Mouse (Mus musculus): ENCODE data around the gene Klk1b9. TPM values are rescaled to one million over a fixed set of nuclear protein-coding genes. Genes with fewer than 3 reads are reported as not detected.
"Not testable (repeated sequence)": the region's sequence is repeated elsewhere in the genome, so short reads cannot be mapped to it uniquely, and the experiment has no call there.

The Klk1b9 gene
- total RNA-seq (2015; ENCODE audit: low replicate concordance) (not detected in 2 replicates), total RNA-seq (2017; ENCODE audit: low replicate concordance) (not detected in 2 replicates)

DNA sequence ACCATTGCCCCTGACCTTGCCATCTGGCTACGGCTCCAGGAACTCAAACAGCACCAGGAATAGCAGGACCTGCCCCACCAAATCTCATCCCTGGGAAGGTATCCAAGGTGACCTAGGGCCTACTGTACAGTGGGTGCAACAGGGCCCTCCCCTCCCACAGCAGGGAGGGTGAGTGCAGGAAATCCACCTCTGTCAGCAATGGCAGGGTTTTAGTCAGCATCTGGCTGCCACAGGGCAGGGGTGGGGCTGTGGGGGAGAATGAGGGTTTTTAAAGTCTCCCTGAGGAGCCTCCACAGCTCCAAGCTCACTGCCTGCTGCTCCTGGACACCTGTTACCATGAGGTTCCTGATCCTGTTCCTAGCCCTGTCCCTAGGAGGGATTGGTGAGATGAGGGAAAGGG lies at the start of gene Klk1b9:
Klk1b9 (plus strand) TSS at position 301 of the 400 bp plus-strand sequence.
- ATAC-seq (replicated peaks; ENCODE audit: low FRiP score, poor library complexity, severe bottlenecking): not testable (repeated sequence)

DNA sequence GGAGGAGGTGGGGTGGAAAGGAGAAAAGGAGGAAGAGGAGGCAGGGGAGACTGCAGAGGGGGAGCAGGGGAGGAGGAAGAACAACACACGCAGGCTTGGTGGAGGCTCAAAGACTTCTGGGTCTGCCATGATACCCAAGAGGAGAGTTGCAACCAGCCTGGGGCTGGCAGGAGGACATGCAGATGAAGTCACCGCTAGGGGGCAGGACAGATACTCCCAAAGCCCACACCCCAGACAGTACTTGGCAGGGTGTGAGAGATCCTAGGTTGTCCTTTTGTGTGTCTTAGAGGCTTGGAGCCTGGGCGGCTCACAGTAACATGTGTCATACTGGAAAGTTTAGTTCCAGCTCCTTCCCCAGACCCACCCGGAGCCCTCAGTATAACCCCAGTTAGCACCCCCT lies 47.3 kb upstream of the Klk1b9 start:
- no peak for ATAC-seq (replicated peaks; ENCODE audit: low FRiP score, poor library complexity, severe bottlenecking)

DNA sequence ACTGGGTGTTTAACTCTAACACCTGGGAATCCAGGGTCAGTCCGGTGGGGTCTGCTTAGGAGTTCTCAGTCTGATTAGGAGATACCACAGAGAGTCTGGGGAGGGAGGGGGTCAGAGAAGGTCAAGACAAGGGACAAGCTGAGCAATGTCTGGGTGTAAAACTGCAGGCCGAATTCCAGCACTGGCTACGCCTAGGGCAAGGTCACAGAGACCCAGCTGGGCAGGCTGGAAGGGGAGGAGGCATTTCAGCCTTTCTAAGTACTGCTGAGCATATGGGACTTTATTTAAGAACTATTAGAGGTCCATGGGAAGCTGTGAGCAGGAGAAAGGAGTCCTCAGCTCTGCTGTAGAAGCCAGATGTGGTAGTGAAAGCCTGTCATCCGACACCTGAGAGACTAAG lies 43.5 kb upstream of the Klk1b9 start:
- no peak for ATAC-seq (replicated peaks; ENCODE audit: low FRiP score, poor library complexity, severe bottlenecking)

DNA sequence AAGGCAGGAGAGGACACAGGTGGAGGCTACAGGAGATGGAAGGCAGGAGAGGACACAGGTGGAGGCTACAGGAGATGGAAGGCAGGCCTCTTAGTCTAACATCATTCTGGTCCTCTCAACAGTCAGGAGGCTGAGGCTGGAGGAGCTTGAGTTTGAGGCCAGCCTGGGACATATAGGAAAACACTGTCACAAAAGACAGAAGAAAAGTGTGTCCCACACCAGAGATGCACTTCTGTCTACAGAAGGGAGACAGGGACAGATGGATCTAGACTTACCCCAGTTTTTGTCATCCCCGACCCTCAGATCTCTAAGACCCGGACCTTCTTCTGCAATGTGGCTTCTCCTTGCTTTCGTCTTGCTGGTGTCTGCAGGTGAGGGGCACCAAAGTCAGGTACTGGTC lies 42.4 kb upstream of the Klk1b9 start, which contains the start of gene Klk15:
Klk15 (plus strand) TSS at position 301 of the 400 bp plus-strand sequence.
- ATAC-seq (replicated peaks; ENCODE audit: low FRiP score, poor library complexity, severe bottlenecking): no peak

DNA sequence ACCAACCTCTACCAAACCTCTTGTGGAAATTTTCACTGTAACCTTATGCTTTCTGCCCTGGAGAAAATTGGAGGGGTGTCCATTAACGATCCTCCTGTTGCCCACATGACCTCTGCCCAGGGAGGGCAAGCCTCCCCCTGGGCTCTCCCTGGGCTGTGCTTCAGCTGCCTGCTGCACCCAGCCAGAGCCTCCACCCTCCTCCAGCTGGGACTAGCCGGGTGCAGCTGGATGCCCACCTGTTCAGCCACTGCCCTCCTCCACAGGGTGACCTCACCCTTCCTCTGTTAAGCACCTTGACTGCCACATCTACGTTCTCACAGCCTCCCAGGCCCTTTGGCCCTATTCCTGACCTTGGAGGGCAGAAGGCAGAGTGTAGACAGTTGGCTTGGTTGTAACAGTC lies 41.1 kb upstream of the Klk1b9 start:
- ATAC-seq (replicated peaks; ENCODE audit: low FRiP score, poor library complexity, severe bottlenecking): no peak

DNA sequence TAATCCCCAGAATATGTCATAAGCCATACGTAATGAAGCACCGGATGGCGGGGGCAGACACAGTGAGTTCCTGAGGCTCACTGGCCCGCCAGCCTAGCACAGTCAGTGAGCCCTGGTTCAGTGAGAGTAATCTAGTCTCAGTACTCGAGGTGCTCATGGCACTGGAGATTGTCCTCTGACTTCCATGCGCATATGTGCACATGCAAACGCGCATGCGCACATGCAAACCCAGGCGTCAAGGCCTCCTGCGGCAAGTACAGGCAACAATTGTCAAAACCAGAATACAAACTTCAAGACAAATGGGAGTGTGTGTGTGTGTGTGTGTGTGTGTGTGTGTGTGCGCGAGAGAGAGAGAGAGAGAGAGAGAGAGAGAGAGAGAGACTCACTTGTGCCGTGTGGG lies 39.3 kb upstream of the Klk1b9 start:
- no peak for ATAC-seq (replicated peaks; ENCODE audit: low FRiP score, poor library complexity, severe bottlenecking)

DNA sequence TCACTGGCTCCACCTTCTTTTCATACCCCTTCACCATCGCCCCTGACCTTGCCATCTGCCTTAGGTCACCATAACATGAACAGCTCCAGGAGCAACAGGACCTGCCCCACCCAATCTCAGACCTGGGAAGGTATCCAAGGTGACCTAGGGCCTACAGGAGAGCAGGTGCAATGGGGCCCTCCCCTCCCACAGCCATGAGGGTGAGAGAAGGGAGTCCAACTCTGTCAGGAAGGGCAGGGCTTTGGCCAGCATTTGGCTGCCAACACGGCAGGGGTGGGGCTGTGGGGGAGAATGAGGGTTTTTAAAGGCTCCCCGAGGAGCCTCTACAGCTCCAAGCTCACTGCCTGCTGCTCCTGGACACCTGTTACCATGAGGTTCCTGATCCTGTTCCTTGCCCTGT lies 33.6 kb upstream of the Klk1b9 start:
- ATAC-seq (replicated peaks; ENCODE audit: low FRiP score, poor library complexity, severe bottlenecking): not testable (repeated sequence)

DNA sequence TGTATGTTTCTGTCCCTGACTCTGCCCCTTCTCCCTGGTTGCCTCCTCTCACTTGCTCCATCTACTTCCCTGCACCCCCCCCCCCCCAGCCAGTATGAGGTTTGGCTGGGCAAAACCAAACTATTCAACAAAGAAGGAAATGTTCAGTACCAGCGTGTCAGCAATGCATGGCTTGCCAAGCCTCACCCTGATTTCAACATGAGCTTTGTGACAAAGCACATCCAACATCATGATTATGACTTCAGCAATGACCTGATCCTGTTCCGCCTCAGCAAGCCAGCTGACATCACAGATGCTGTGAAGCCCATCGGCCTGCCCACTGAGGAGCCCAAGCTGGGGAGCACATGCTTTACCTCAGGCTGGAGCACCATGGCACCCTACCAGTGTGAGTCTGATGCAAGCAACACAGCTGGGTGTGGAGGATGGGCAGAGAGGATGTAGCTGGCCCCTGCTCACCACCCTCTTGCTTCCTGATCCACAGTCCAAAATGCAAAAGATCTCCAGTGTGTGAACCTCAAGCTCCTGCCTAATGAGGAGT lies 31.1 kb upstream of the Klk1b9 start:
- ATAC-seq (replicated peaks; ENCODE audit: low FRiP score, poor library complexity, severe bottlenecking): no peak

DNA sequence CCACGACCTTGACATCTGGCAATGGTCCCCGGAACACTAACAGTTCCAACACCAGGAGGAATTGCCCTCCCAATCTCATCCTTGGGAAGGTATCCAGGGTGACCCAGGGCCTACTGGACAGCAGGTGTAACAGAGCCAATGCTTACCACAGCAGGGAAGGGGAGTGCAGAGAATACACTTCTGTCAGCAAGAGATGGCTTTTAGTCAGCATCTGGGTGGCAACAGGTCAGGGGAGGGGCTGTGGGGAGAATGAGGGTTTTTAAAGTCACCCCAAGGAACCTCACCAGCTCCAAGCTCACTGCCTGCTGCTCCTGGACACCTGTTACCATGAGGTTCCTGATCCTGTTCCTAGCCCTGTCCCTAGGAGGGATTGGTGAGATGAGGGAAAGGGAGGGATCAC lies 25.5 kb upstream of the Klk1b9 start, which contains the start of gene Klk1b8:
Klk1b8 (plus strand) TSS at position 301 of the 400 bp plus-strand sequence.
- ATAC-seq (replicated peaks; ENCODE audit: low FRiP score, poor library complexity, severe bottlenecking): no peak

DNA sequence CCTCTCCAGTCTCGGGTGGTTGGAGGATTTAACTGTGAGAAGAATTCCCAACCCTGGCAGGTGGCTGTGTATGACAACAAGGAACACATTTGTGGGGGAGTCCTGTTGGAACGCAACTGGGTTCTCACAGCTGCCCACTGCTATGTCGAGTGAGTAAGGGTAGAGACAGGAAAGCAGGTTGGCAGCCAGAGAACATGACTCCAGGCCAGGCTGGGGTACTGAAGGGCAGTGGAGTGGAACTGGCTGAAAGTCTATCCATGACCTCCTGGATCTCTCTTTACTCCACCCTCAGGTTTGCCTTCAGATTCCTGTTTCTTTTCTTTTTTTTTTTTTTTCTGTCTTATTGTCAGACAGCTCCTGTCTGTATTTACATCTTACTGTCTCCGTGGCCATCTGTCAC lies 23.2 kb upstream of the Klk1b9 start:
- no peak for ATAC-seq (replicated peaks; ENCODE audit: low FRiP score, poor library complexity, severe bottlenecking)

DNA sequence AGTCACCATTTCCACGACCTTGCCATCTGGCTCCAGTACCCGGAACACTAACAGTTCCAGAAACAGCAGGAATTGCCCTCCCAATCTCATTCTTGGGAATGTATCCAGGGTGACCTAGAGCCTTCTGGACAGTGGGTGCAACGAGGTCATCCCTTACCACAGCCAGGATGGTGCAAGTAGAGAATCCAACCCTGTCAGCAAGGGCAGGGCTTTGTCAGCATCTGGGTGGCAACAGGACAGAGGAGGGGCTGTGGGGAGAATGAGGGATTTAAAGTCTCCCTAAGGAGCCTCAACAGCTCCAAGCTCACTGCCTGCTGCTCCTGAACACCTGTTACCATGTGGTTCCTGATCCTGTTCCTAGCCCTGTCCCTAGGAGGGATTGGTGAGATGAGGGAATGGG lies 9.4 kb upstream of the Klk1b9 start, which contains the start of gene Klk1b1:
Klk1b1 (plus strand) TSS at position 301 of the 400 bp plus-strand sequence.
- no peak for ATAC-seq (replicated peaks; ENCODE audit: low FRiP score, poor library complexity, severe bottlenecking)

DNA sequence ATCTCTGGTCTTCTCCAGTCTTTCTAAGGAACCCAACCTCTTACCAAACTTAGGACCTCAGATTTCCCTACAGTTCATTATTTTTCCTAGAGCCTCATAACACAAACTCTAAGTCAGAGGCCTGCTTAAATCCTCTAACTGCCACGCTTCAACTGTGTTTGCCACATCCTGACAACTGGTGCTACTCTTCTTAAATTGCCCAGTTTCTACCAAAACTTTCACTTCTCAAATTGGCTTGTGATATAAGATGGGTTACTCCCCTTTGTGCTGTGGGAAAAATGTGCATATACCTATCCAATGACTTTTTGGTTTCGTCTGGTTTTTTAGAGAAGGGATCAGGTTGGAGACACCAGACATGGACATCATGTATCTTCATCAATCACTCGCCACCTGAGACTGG lies 8.8 kb upstream of the Klk1b9 start:
- no peak for ATAC-seq (replicated peaks; ENCODE audit: low FRiP score, poor library complexity, severe bottlenecking)

DNA sequence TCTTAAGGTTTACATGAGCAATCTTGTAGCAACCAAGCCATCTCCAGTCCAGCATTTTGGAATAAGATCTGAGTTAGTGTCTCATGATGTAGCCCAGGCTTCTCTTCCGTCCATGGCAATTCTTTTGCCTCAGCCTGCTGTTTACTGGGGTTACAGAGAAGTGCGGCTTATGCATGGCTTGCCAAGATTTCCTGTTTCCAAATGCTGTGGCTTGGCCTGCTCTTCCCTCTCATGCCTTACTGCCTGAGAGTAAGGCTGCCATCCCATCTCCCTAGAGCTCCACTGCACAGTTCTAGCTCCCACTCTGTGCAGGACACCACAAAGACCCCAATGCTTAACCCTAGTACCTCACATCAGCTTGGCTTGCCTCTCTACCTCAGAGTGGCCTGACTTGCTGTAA lies 8.2 kb upstream of the Klk1b9 start:
- ATAC-seq (replicated peaks; ENCODE audit: low FRiP score, poor library complexity, severe bottlenecking): no peak

DNA sequence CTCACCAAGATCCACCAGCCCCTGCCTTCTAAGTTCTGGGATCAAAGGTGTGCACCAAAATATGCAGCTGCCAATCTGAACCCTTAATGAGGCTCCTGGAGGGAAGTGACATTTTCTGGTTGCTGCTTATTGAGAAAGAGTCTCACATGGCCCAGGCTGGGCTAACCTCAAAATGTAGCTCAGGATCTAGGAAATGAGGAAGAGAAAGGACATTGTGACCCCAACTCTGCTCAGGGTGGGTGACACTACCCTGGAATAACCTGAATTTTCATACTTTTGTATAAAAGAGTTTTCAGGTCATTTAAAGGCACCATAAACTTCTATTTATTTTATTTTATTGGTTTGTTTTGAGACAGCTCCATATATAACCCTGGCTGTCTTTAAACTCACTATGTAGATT lies 9.8 kb downstream of the Klk1b9 start:
- no peak for ATAC-seq (replicated peaks; ENCODE audit: low FRiP score, poor library complexity, severe bottlenecking)

DNA sequence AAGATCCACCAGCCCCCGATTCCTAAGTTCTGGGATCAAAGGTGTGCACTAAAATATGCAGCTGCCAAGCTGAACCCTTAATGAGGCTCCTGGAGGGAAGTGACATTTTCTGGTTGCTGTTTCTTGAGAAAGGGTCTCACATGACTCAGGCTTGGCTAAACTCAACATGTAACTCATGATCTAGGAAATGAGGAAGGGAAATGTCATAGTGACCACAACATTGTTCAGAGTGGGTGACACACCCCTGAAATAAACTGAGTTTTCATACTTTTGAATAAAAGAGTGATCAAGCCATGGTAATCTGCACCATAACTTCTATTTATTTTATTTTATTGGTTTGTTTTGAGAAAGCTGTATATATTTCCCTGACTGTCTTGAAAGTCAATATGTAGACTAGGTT lies 19.0 kb downstream of the Klk1b9 start:
- not testable (repeated sequence) for ATAC-seq (replicated peaks; ENCODE audit: low FRiP score, poor library complexity, severe bottlenecking)

DNA sequence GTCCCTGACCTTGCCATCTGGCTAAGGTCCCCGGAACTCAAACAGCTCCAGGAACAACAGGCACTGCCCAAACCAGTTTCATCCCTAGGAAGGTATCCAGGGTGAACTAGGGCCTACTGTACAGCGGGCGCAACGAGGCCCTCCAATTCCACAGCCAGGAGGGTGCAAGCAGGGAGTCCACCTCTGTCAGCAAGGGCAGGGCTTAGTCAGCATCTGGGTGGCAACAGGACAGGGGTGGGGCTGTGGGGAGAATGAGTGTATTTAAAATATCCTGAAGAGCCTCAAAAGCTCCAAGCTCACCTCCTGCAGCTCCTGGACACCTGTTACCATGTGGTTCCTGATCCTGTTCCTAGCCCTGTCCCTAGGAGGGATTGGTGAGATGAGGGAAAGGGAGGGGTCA lies 19.7 kb downstream of the Klk1b9 start, which contains the start of gene Klk1b11:
Klk1b11 (plus strand) TSS at position 301 of the 400 bp plus-strand sequence.
- not testable (repeated sequence) for ATAC-seq (replicated peaks; ENCODE audit: low FRiP score, poor library complexity, severe bottlenecking)

DNA sequence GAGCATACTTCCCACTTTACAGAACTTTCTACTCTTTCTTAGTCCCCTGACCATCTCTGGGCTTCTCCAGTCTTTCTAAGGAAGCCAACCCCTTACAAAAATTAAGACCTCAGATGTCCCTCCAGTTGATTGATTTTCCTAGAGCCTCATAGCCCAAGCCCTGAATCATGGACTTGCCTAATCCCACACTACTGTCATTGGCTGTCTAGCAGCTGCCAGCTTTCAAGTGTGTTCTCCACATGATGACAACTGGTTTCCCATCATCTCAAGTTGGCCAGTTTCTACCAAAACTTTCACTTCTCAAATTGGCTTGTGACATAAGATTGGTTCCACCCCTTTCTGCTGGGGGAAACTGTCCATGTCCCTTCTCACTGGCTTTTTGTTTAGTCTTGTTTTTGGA lies 29.0 kb downstream of the Klk1b9 start:
- ATAC-seq (replicated peaks; ENCODE audit: low FRiP score, poor library complexity, severe bottlenecking): no peak

DNA sequence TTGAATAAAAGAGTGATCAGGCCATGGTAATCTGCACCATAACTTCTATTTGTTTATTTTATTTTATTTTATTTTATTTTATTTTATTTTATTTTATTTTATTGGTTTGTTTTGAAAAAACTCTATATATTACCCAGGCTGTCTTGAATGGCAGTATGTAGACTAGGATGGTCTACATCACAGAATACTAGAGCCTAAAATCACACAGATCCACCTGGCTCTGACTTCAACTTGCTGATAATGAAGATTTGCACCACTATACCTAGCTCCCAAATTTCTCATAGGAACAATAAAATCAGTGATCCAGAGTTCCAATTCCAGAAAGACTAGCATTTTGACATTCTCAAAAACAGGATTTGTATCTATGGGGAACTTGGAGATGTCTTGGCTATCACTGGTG lies 36.0 kb downstream of the Klk1b9 start, which contains the start of gene Klk1b26:
Klk1b26 (plus strand) TSS at position 301 of the 400 bp plus-strand sequence.
- not testable (repeated sequence) for ATAC-seq (replicated peaks; ENCODE audit: low FRiP score, poor library complexity, severe bottlenecking)

DNA sequence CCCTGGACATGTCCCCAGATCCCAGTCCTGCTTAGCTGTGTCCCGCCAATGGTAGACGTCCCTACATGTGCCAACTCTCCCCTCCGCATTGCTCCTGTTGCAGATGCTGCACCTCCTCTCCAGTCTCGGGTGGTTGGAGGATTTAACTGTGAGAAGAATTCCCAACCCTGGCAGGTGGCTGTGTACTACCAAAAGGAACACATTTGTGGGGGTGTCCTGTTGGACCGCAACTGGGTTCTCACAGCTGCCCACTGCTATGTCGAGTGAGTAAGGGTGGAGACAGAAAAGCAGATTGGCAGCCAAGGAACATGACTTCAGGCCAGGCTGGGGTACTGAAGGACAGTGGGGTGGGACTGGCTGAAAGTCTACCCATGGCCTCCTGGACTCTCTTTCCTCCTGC lies 38.8 kb downstream of the Klk1b9 start:
- ATAC-seq (replicated peaks; ENCODE audit: low FRiP score, poor library complexity, severe bottlenecking): not testable (repeated sequence)

DNA sequence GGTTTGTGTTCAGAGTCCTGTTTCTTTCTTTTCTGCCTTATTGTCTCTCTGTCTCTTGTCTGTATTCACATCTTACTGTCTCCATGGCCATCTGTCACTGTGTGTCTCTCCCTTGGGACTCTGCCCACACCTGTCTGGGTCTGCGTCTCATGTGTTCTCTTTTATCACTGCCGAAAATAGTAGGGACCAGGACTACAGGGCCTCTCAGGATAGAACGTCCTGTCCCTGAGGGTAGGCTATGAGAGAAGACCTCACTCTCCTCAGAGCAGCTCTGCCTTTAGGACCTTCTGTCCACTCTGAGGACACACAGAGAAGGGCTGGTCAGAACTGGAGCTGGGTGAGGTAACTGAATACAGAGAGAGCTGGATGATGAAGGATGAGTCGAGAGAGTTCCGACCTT lies 39.2 kb downstream of the Klk1b9 start:
- no peak for ATAC-seq (replicated peaks; ENCODE audit: low FRiP score, poor library complexity, severe bottlenecking)

All from erythroid progenitor cell, adult 5-6 weeks (primary cell).